Mouse (Mus musculus) heart, embryonic 16.5 days (tissue): ENCODE measurements around the gene Acox3. TPM values are rescaled to one million over a fixed set of nuclear protein-coding genes. Genes with fewer than 3 reads are reported as not detected.

Source experiments
- ATAC-seq: fragments of 200-750 bp; cut with Nextera tagmentation; replicated peaks from 2 replicates; pipeline ENCODE4 v1.8.0; 2017; ENCODE audit warnings: moderate number of reproducible peaks; ENCODE audit not compliant: insufficient read depth, low FRiP score; ENCODE audit errors: extremely low read depth
- H3K27ac ChIP-seq: fragments of 300-500 bp; sonication (generic); 2 replicates; pipeline ENCODE4 v1.5.1; 2014; ENCODE audit warnings: mild to moderate bottlenecking, low read length, control low read depth, moderate library complexity
- H3K27me3 ChIP-seq: fragments of 300-500 bp; sonication (generic); 2 replicates; pipeline ENCODE4 v1.6.1; 2014; ENCODE audit warnings: low read length, mixed read lengths; ENCODE audit not compliant: control insufficient read depth, insufficient read depth
- H3K36me3 ChIP-seq: fragments of 300-500 bp; sonication (generic); 2 replicates; pipeline ENCODE4 v1.6.1; 2014; ENCODE audit not compliant: control insufficient read depth, insufficient read depth
- H3K4me1 ChIP-seq: fragments of 300-500 bp; sonication (generic); 2 replicates; pipeline ENCODE4 v1.6.1; 2014; ENCODE audit warnings: low read length, mixed read lengths; ENCODE audit not compliant: control insufficient read depth, insufficient read depth
- H3K4me2 ChIP-seq: fragments of 300-500 bp; sonication (generic); 2 replicates; pipeline ENCODE4 v1.6.1; 2014; ENCODE audit warnings: low read depth, mild to moderate bottlenecking, control low read depth, low read length
- H3K4me3 ChIP-seq: fragments of 300-500 bp; sonication (generic); 2 replicates; pipeline ENCODE4 v1.5.1; 2014; ENCODE audit warnings: mild to moderate bottlenecking, control low read depth, low read length
- H3K9ac ChIP-seq: fragments of 300-500 bp; sonication (generic); 2 replicates; pipeline ENCODE4 v1.6.1; 2014; ENCODE audit warnings: low read length, control low read depth
- H3K9me3 ChIP-seq: fragments of 300-500 bp; sonication (generic); replicated peaks from 2 replicates; pipeline ENCODE4 v1.6.1; 2016; ENCODE audit warnings: low read length; ENCODE audit not compliant: control insufficient read depth
- WGBS: fragments of 180-500 bp; shearing (Covaris S2); extraction: QIAGEN DNeasy Blood & Tissue Kit; methylation state at CpG from one replicate; pipeline ENCODE4 v1.1.7; 2014; 5-methylcytosine and 5-hydroxymethylcytosine counted together
- polyA plus RNA-seq: library from polyadenylated mRNA; unstranded; fragments of >200 nt; fragmentation: Nextera tagmentation; extraction: Ambion mirVana; gene quantifications from 2 replicates; pipeline ENCODE4 v1.2.1, GENCODE M21; 2015

Gene Acox3
- polyA plus RNA-seq, 1 experiment from 2014 or later: 11.2 TPM

DNA sequence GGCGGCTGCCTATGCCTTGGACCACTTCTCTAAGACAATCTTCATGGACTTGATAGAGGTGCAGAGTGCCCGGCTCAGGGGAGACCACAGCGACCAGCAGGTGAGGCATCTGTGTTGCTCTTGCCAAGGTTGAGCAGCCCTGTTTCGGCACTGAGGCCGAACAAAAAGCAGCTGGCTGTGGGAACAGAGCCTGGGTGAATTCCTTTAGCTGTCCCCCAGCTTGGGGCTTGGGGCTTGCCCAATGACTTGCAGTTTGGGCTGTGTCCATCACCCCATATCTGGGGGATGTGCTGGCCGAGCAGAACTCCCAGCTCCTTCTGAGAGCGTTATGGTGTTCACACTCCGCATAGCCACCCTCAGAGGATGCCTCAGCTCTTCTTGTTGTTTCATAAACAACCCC is 18.7 kb downstream of the Acox3 start:
- no peak for ATAC-seq
- Histone ChIP-seq H3K36me3 (peaks cover 29% of the 10 kb centered on the region), H3K4me1 (no peaks in the 10 kb centered on the region; the same call in 1 of the 2 replicates), H3K27me3 (no peaks in the 10 kb centered on the region), H3K9ac (no peak overlapping the region), H3K4me2 (no peak overlapping the region), H3K9me3 (0 out of 2 replicates have a peak, but pooled peaks cover 3% of the 10 kb centered on the region), H3K27ac (no peak overlapping the region), H3K4me3 (no peak overlapping the region)
- WGBS: 88% methylated on average over 8 of the region's 8 CpGs

DNA sequence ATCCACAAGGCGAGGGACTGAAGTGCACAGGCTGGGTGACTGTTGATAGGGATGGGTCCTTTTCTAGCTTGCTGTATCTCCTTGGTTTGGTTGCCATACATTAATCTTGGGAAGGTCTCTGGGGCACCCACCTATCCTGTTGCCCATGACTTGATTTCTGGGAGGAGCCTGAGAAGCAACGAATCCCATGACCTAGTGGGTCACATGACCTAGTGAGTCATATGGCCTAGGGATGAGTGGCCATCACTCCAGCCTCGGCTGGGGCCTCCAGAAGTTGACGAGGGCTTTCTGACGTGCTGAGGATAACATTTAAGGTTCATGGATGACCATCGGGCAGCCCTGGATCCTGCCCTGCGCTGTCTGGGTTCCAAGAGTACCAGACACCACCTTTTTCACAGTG is 22.5 kb downstream of the Acox3 start:
- WGBS: 80% methylated on average over 7 of the region's 7 CpGs
- ATAC-seq: no peak

DNA sequence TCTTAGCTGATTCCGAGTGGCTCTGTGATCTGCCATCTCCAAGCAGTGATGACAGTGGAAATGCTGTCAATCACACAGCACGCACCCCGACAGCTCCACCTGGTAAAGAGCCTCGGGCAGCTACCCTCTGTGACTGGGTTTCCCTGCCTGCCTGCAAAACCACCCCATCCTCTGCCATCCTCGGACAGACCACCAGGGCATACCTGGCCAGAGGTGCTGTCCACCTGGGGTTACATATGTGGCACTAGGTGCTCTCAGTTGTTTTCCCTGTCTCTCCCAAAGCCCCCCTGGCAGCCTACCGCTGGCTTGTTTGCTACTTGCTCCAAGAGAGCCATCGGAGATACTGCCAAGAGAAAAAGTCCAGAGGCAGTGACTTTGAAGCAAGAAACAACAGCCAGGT is 24.0 kb downstream of the Acox3 start:
- peaks cover 26% of the 10 kb centered on the region for H3K4me1 ChIP-seq
- H3K27me3 ChIP-seq: no peaks in the 10 kb centered on the region
- no peaks in the 10 kb centered on the region for H3K9me3 ChIP-seq
- no peak overlapping the region for H3K27ac ChIP-seq
- 84% methylated on average over 7 of the region's 7 CpGs for WGBS
- H3K36me3 ChIP-seq: peaks cover 10% of the 10 kb centered on the region; the same call in 1 of the 2 replicates
- H3K4me3 ChIP-seq: no peak overlapping the region
- H3K9ac ChIP-seq: no peak overlapping the region
- ATAC-seq: no peak
- H3K4me2 ChIP-seq: no peak overlapping the region

More for the DNA sequence above, 22.5 kb downstream of the Acox3 start:
- no peak overlapping the region for H3K27ac ChIP-seq
- H3K36me3 ChIP-seq: peaks cover 14% of the 10 kb centered on the region; the same call in 1 of the 2 replicates
- no peaks in the 10 kb centered on the region for H3K9me3 ChIP-seq
- no peak overlapping the region for H3K4me2 ChIP-seq
- H3K4me3 ChIP-seq: no peak overlapping the region
- no peak overlapping the region for H3K9ac ChIP-seq
- no peaks in the 10 kb centered on the region for H3K27me3 ChIP-seq
- peaks cover 18% of the 10 kb centered on the region for H3K4me1 ChIP-seq

DNA sequence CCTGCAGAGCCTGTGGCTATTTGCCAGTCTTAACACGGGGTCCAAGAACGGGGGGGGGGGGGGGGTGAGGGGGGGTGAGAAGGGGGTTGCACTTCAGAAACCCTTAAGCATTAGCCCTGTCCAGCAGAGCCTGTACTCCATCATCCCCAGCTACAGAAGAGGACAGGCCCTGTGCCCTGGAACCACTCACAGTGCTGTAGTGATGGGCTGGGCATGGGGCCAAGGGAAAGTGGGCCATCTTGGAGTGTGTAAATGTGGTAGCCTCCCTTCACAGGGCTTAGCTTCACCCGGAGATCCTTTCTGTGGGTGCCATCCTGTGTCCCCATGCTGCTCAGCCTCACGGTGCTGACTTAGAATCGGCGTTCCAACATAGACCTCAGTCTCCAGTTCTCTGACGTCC is 24.9 kb downstream of the Acox3 start:
- Histone ChIP-seq H3K4me2 (no peak overlapping the region), H3K9me3 (no peaks in the 10 kb centered on the region), H3K9ac (no peak overlapping the region), H3K4me1 (peaks cover 26% of the 10 kb centered on the region), H3K27ac (no peak overlapping the region), H3K27me3 (no peaks in the 10 kb centered on the region; the same call in 1 of the 2 replicates), H3K36me3 (peaks cover 3% of the 10 kb centered on the region; the same call in 1 of the 2 replicates), H3K4me3 (no peak overlapping the region)
- peak; percentile 77 for ATAC-seq
- WGBS: 55% methylated on average over 7 of the region's 7 CpGs

DNA sequence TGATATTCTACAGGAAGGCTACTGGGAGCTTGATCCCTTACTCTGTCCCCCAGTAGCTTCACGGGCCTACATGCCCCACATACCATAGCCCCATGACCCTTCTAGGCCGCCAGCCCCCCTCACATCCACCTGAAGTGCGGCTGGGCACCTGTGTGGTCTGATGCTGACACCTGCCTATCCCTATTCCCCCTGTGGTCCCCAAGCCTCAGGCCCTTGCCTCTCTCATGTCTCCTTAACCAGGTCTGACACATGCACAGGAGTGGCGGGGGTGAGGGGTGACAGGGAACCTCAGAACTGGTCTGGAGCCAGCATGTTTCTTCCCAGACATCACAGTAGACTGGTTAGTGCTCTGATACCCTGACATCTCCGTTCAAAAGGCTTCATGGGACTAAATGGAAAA is 25.7 kb downstream of the Acox3 start:
- 79% methylated on average over 5 of the region's 5 CpGs for WGBS

DNA sequence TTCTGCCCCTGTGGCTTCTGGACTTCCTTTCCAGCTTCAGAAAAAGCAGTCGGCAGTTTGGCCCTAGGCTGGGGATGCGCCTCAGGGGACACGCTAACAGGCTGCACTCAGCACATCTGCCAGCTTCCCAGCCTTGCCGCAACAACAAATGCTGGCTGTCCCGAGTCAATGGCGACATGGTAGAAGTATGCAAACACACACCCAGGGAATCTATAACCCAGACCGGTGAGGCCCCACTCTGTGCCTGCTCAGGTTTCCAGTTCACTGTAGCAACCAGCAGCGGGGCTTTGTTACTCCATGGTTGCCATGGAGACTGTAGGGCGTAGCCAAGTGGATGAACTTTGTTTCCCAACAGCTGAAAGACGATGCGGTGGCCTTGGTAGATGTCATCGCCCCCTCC is 26.5 kb downstream of the Acox3 start:
- H3K4me2 ChIP-seq: no peak overlapping the region
- no peaks in the 10 kb centered on the region for H3K9me3 ChIP-seq
- no peak overlapping the region for H3K27ac ChIP-seq
- 39% methylated on average over 12 of the region's 12 CpGs for WGBS
- no peak for ATAC-seq
- no peak overlapping the region for H3K4me3 ChIP-seq
- H3K4me1 ChIP-seq: peaks cover 26% of the 10 kb centered on the region
- H3K36me3 ChIP-seq: no peaks in the 10 kb centered on the region
- H3K9ac ChIP-seq: no peak overlapping the region
- H3K27me3 ChIP-seq: no peaks in the 10 kb centered on the region; the same call in 1 of the 2 replicates

More for the DNA sequence above, 25.7 kb downstream of the Acox3 start:
- Histone ChIP-seq H3K27me3 (no peaks in the 10 kb centered on the region; the same call in 1 of the 2 replicates), H3K4me3 (no peak overlapping the region), H3K4me2 (no peak overlapping the region), H3K4me1 (peaks cover 26% of the 10 kb centered on the region), H3K27ac (no peak overlapping the region), H3K36me3 (0 out of 2 replicates have a peak, but pooled peaks cover 3% of the 10 kb centered on the region), H3K9me3 (no peaks in the 10 kb centered on the region), H3K9ac (no peak overlapping the region)
- ATAC-seq: no peak

DNA sequence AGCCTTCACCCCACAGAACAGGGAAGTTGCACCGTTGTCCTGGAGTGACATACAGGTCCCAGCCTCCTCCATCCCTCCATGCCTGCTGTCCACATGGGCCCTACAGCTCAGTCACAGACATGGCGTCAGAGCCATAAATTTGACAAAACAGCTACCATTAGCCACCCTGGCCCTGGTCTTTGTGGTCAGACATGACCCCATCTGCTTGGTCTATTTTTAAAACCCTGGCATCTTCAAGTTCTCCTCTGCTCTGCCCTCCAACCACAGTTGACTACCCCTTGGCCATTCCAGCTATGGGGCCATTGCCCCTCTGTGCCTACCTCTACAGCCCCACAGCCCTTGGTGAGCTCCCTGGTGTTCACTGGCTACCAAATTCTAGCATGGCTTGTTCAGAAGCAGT is 27.1 kb downstream of the Acox3 start:
- Histone ChIP-seq H3K4me2 (no peak overlapping the region), H3K9ac (no peak overlapping the region), H3K27me3 (no peaks in the 10 kb centered on the region; the same call in 1 of the 2 replicates), H3K9me3 (no peaks in the 10 kb centered on the region), H3K27ac (no peak overlapping the region), H3K36me3 (no peaks in the 10 kb centered on the region), H3K4me1 (peaks cover 26% of the 10 kb centered on the region), H3K4me3 (no peak overlapping the region)
- 81% methylated on average over 2 of the region's 2 CpGs for WGBS
- ATAC-seq: no peak

DNA sequence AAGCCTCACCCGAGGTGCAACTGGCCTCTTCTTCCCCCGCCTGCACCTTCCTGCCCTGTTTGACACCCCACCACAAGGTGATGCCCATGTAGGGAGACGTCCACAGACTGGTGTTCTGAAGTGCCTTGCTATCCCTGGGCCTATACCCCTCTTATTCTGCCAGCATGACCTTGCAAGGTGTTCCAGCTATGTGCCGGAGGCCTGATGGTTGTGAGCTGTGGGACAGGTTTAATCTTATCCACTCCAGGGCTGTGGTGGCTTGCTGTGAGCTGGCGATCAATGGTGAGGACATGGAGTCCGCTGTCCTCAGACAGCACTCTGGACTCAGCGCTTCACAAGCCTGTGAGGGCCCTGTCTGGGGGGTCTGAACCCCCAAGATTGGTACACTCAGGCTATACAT is 27.5 kb downstream of the Acox3 start:
- WGBS: 76% methylated on average over 7 of the region's 7 CpGs
- Histone ChIP-seq H3K4me1 (peaks cover 26% of the 10 kb centered on the region), H3K27me3 (no peaks in the 10 kb centered on the region; the same call in 1 of the 2 replicates), H3K4me3 (no peak overlapping the region), H3K36me3 (no peaks in the 10 kb centered on the region), H3K9ac (no peak overlapping the region), H3K9me3 (no peaks in the 10 kb centered on the region), H3K27ac (no peak overlapping the region), H3K4me2 (no peak overlapping the region)
- ATAC-seq: no peak

DNA sequence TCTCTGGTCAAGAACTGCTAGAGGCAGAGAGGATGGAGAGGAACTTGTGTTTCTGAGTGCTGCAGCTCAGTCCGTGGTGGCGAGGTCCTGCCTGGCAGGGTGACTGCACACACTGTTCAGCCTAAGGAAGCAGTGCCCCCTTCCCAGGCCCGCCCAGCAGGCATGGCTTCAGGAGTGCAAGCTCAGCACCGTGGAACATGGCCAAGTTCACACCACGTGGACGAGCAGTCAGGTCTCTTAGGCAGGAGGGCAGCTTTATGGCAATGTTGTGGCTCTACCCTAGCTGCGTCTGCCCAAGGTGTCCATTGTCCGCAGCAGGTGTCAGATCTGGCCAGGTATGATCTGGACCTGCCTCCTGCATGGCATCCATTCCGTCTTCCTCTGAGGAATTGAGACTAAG is 28.3 kb downstream of the Acox3 start:
- 61% methylated on average over 9 of the region's 9 CpGs for WGBS
- H3K9ac ChIP-seq: no peak overlapping the region
- ATAC-seq: peak; percentile 41

More for the DNA sequence above, 28.3 kb downstream of the Acox3 start:
- H3K4me3 ChIP-seq: no peak overlapping the region
- peaks cover 26% of the 10 kb centered on the region for H3K4me1 ChIP-seq
- H3K27ac ChIP-seq: no peak overlapping the region
- H3K4me2 ChIP-seq: no peak overlapping the region
- no peaks in the 10 kb centered on the region for H3K36me3 ChIP-seq
- no peaks in the 10 kb centered on the region for H3K9me3 ChIP-seq
- no peaks in the 10 kb centered on the region; the same call in 1 of the 2 replicates for H3K27me3 ChIP-seq
